20 mouse cellular contexts compared by ENCODE assay signal in genomic region chr8:10164959-10165358, GRCm38 (mm10). TPM values are rescaled to one million over a fixed set of nuclear protein-coding genes. Genes with fewer than 3 reads are reported as not detected.
DNase-seq lines count a peak whose midpoint lies in the region; ATAC-seq and TF ChIP-seq lines count a peak whose summit lies in the region.
"Had no signal": no experiment of that assay in that cellular context is flagged by ENCODE, and none has a peak within 500 bp of the region (broad histone marks: within the 10 kb centered on the region; RNA-seq: fewer than 3 reads in every experiment).

No protein-coding gene starts in this region.

- no peaks in the 10 kb centered on the region for H3K27me3 ChIP-seq in kidney, postnatal 0 days (ENCODE audit: insufficient read depth, low read length)
- H3K27me3 ChIP-seq in midbrain, postnatal 0 days (ENCODE audit: insufficient read depth, low read length): no peaks in the 10 kb centered on the region
- H3K27me3 ChIP-seq in midbrain, embryonic 15.5 days (replicated peaks): no peaks in the 10 kb centered on the region
- H3K27me3 ChIP-seq: hindbrain, embryonic 12.5 days; intestine, embryonic 15.5 days had no signal

- no peak overlapping the region for H3K27ac ChIP-seq in kidney, postnatal 0 days
- no peak overlapping the region for H3K27ac ChIP-seq in midbrain, postnatal 0 days (ENCODE audit: low read depth, low read length)
- no peak overlapping the region for H3K27ac ChIP-seq in midbrain, embryonic 15.5 days
- H3K27ac ChIP-seq in cortical plate, adult 2 months (ENCODE audit: insufficient read depth, low read length): no peak overlapping the region
- H3K27ac ChIP-seq: embryonic facial prominence, embryonic 12.5 days; heart, embryonic 10.5 days; hindbrain, embryonic 12.5 days; intestine, embryonic 15.5 days had no signal

- no peak for ATAC-seq in kidney, postnatal 0 days (replicated peaks; ENCODE audit: low FRiP score, low read depth)
- no peak for ATAC-seq in midbrain, postnatal 0 days (ENCODE audit: low FRiP score)
- ATAC-seq in midbrain, embryonic 15.5 days (replicated peaks): no peak
- ATAC-seq: forebrain, embryonic 16.5 days; intestine, embryonic 15.5 days had no signal

- WGBS in kidney, postnatal 0 days: 65% methylated on average over 2 of the region's 2 CpGs
- WGBS in midbrain, postnatal 0 days: 72% methylated on average over 2 of the region's 2 CpGs
- 73% methylated on average over 2 of the region's 2 CpGs for WGBS in midbrain, embryonic 15.5 days

- H3K9me3 ChIP-seq in kidney, postnatal 0 days (replicated peaks; ENCODE audit: low read length): no peaks in the 10 kb centered on the region
- 0 out of 2 replicates have a peak, but pooled peaks cover 3% of the 10 kb centered on the region for H3K9me3 ChIP-seq in midbrain, postnatal 0 days (ENCODE audit: low read length)
- H3K9me3 ChIP-seq in midbrain, embryonic 15.5 days: no peaks in the 10 kb centered on the region
- H3K9me3 ChIP-seq: embryonic facial prominence, embryonic 12.5 days; G1E; heart, embryonic 10.5 days; hindbrain, embryonic 12.5 days; intestine, embryonic 15.5 days had no signal

- H3K4me1 ChIP-seq in kidney, postnatal 0 days (replicated peaks; ENCODE audit: insufficient read depth, low read length): no peaks in the 10 kb centered on the region
- H3K4me1 ChIP-seq in midbrain, postnatal 0 days (ENCODE audit: insufficient read depth, low read length): no peaks in the 10 kb centered on the region
- H3K4me1 ChIP-seq in midbrain, embryonic 15.5 days: no peaks in the 10 kb centered on the region
- no peaks in the 10 kb centered on the region for H3K4me1 ChIP-seq in cortical plate, adult 2 months (ENCODE audit: control insufficient read depth, insufficient read depth, low read length)
- H3K4me1 ChIP-seq: embryonic facial prominence, embryonic 12.5 days; heart, embryonic 10.5 days; hindbrain, embryonic 12.5 days; intestine, embryonic 15.5 days had no signal

- no peak for TF ChIP-seq POLR2A in cortical plate, adult 2 months (IDR thresholded peaks at IDR 0.05; ENCODE audit: extremely low read depth, insufficient read depth, low read length)

- TF ChIP-seq CTCF in kidney, postnatal 0 days (IDR thresholded peaks at IDR 0.05; ENCODE audit: low read depth): peak; percentile 22; the same call in 1 of the 2 replicates
- TF ChIP-seq CTCF in midbrain, postnatal 0 days (IDR thresholded peaks at IDR 0.05): peak; percentile 63
- TF ChIP-seq CTCF in cortical plate, adult 2 months (IDR thresholded peaks at IDR 0.05; ENCODE audit: extremely low read depth, insufficient read depth, low read length): peak; percentile 30; the same call in 1 of the 2 replicates

- no peak for DNase-seq in kidney, postnatal 0 days (ENCODE audit: low spot score)
- DNase-seq in kidney, postnatal 4 days: no peak
- no peak for DNase-seq in midbrain, postnatal 0 days (ENCODE audit: low spot score)
- DNase-seq in heart, adult 11 months: no peak
- no peak for DNase-seq in urinary bladder, postnatal 36 days (ENCODE audit: low spot score in 2 of 2)
- DNase-seq: adrenal gland, postnatal 14 days; cerebellum, adult 18-20 months; cerebellum, postnatal 10 days; gastrocnemius, postnatal 36 days; heart, adult 18-20 months; heart, postnatal 10 days; heart, postnatal 4 days had no signal

- no peak overlapping the region for H3K4me3 ChIP-seq in kidney, postnatal 0 days (replicated peaks; ENCODE audit: low read depth, low read length)
- H3K4me3 ChIP-seq in midbrain, postnatal 0 days (ENCODE audit: low read depth, low read length): no peak overlapping the region
- no peak overlapping the region for H3K4me3 ChIP-seq in midbrain, embryonic 15.5 days
- no peak overlapping the region for H3K4me3 ChIP-seq in cortical plate, adult 2 months (ENCODE audit: insufficient read depth, low read length)
- H3K4me3 ChIP-seq: embryonic facial prominence, embryonic 12.5 days; heart, embryonic 10.5 days; hindbrain, embryonic 12.5 days; intestine, embryonic 15.5 days had no signal

- no peaks in the 10 kb centered on the region for H3K36me3 ChIP-seq in kidney, postnatal 0 days (ENCODE audit: insufficient read depth, low read length)
- no peaks in the 10 kb centered on the region for H3K36me3 ChIP-seq in midbrain, postnatal 0 days (ENCODE audit: insufficient read depth, low read length)
- no peaks in the 10 kb centered on the region for H3K36me3 ChIP-seq in midbrain, embryonic 15.5 days (replicated peaks)
- H3K36me3 ChIP-seq: embryonic facial prominence, embryonic 12.5 days; G1E; heart, embryonic 10.5 days; hindbrain, embryonic 12.5 days; intestine, embryonic 15.5 days had no signal

- no peak overlapping the region for H3K4me2 ChIP-seq in kidney, postnatal 0 days (ENCODE audit: low read length)
- H3K4me2 ChIP-seq in midbrain, postnatal 0 days (ENCODE audit: low read depth, low read length, poor library complexity, severe bottlenecking): no peak overlapping the region
- H3K4me2 ChIP-seq in midbrain, embryonic 15.5 days: no peak overlapping the region
- H3K4me2 ChIP-seq: embryonic facial prominence, embryonic 12.5 days; hindbrain, embryonic 12.5 days; intestine, embryonic 15.5 days had no signal

- H3K9ac ChIP-seq in kidney, postnatal 0 days (ENCODE audit: low read depth, low read length): no peak overlapping the region
- no peak overlapping the region for H3K9ac ChIP-seq in midbrain, postnatal 0 days (replicated peaks; ENCODE audit: low read length, poor library complexity, severe bottlenecking)
- H3K9ac ChIP-seq in midbrain, embryonic 15.5 days: no peak overlapping the region
- H3K9ac ChIP-seq: embryonic facial prominence, embryonic 12.5 days; hindbrain, embryonic 12.5 days; intestine, embryonic 15.5 days had no signal

RNA-seq across cellular contexts. Expression of gene Myo16, which starts 11.2 kb away (rescaled TPM):
- 0.08 and 0.17 TPM in 2 replicates for polyA plus RNA-seq in kidney, postnatal 0 days (2015; fragmentation: Nextera tagmentation; extraction: Ambion mirVana)
- total RNA-seq in midbrain, postnatal 0 days (2014; rRNA removed): 59.9 and 62.6 TPM in 2 replicates
- polyA plus RNA-seq in midbrain, postnatal 0 days (2015; fragmentation: Nextera tagmentation; extraction: Ambion mirVana): 5.8 and 7.7 TPM in 2 replicates
- polyA plus RNA-seq in midbrain, embryonic 15.5 days (2015; fragmentation: Nextera tagmentation; extraction: Ambion mirVana): 6.2 and 7.7 TPM in 2 replicates
- polyA plus RNA-seq in cortical plate, adult 2 months (2012; rRNA removed): 10.2 and 11.3 TPM in 2 replicates
- total RNA-seq: adrenal gland, postnatal 14 days had no signal
